ENCODE assay signal across 8 mouse cellular contexts in genomic region chr2:30205255-30205628, GRCm38 (mm10). TPM values are rescaled to one million over a fixed set of nuclear protein-coding genes. Genes with fewer than 3 reads are reported as not detected.
DNase-seq lines count a peak whose midpoint lies in the region; ATAC-seq and TF ChIP-seq lines count a peak whose summit lies in the region.

No protein-coding gene starts in this region.

- intact Hi-C loops in gastrocnemius, postnatal 14 days (cut with DNase I; ENCODE audit: low total_unique reads): no loop called here

- DNase-seq in cerebellum, adult 2 months: no peak
- no peak for DNase-seq in cerebellum, adult 9-10 months
- DNase-seq in testis, postnatal 10 days (ENCODE audit: low spot score): no peak
- no peak for DNase-seq in hindbrain, postnatal 0 days (ENCODE audit: low spot score)
- no peak for DNase-seq in gastrocnemius, postnatal 14 days

- H3K4me2 ChIP-seq in hindbrain, postnatal 0 days (ENCODE audit: low read depth, low read length): peak overlapping the region; percentile 66
- H3K4me2 ChIP-seq in lung, embryonic 15.5 days: peak overlapping the region; percentile 85

- H3K4me3 ChIP-seq in cerebellum, adult 2 months (replicated peaks; ENCODE audit: insufficient read depth, low read depth, low read length): peak overlapping the region; percentile 77
- peak overlapping the region; percentile 97 for H3K4me3 ChIP-seq in testis, adult 2 months (ENCODE audit: control insufficient read depth, low read depth, low read length)
- peak overlapping the region; percentile 65 for H3K4me3 ChIP-seq in hindbrain, postnatal 0 days (ENCODE audit: low read length)
- peak overlapping the region; percentile 64 for H3K4me3 ChIP-seq in lung, embryonic 15.5 days
- H3K4me3 ChIP-seq in small intestine, adult 2 months (ENCODE audit: low read depth, low read length): peak overlapping the region; percentile 84

- peak overlapping the region; percentile 18; the same call in 1 of the 2 replicates for H3K27ac ChIP-seq in cerebellum, adult 2 months (ENCODE audit: insufficient read depth, low read length)
- peak overlapping the region; percentile 27; the same call in 1 of the 2 replicates for H3K27ac ChIP-seq in testis, adult 2 months (ENCODE audit: control insufficient read depth, insufficient read depth, low read depth, low read length)
- H3K27ac ChIP-seq in hindbrain, postnatal 0 days: peak overlapping the region; percentile 77
- peak overlapping the region; percentile 81 for H3K27ac ChIP-seq in lung, embryonic 15.5 days
- peak overlapping the region; percentile 74 for H3K27ac ChIP-seq in small intestine, adult 2 months (ENCODE audit: insufficient read depth, low read depth, low read length)

- peaks cover 11% of the 10 kb centered on the region for H3K4me1 ChIP-seq in cerebellum, adult 2 months (ENCODE audit: control insufficient read depth, insufficient read depth, low read length)
- H3K4me1 ChIP-seq in testis, adult 2 months (ENCODE audit: control insufficient read depth, insufficient read depth, low read length): peaks cover 13% of the 10 kb centered on the region
- H3K4me1 ChIP-seq in hindbrain, postnatal 0 days (ENCODE audit: insufficient read depth, low read length): peaks cover 6% of the 10 kb centered on the region; the same call in 1 of the 2 replicates
- H3K4me1 ChIP-seq in lung, embryonic 15.5 days: peaks cover 22% of the 10 kb centered on the region
- peaks cover 17% of the 10 kb centered on the region; the same call in 1 of the 2 replicates for H3K4me1 ChIP-seq in small intestine, adult 2 months (ENCODE audit: control insufficient read depth, insufficient read depth, insufficient read length, low read length)

- H3K27me3 ChIP-seq in cerebellum, adult 2 months (ENCODE audit: control insufficient read depth, insufficient read depth, low read length): no peaks in the 10 kb centered on the region
- no peaks in the 10 kb centered on the region for H3K27me3 ChIP-seq in testis, adult 2 months (ENCODE audit: control insufficient read depth, insufficient read depth, low read length)
- no peaks in the 10 kb centered on the region for H3K27me3 ChIP-seq in hindbrain, postnatal 0 days (ENCODE audit: insufficient read depth, low read length)
- no peaks in the 10 kb centered on the region for H3K27me3 ChIP-seq in lung, embryonic 15.5 days
- H3K27me3 ChIP-seq in small intestine, adult 2 months (ENCODE audit: control insufficient read depth, insufficient read depth, low read length): no peaks in the 10 kb centered on the region

- H3K9ac ChIP-seq in hindbrain, postnatal 0 days (replicated peaks; ENCODE audit: low read length): peak overlapping the region; percentile 60
- H3K9ac ChIP-seq in lung, embryonic 15.5 days: peak overlapping the region; percentile 67

- TF ChIP-seq CTCF in cerebellum, adult 2 months (IDR thresholded peaks at IDR 0.05; ENCODE audit: borderline replicate concordance, insufficient read depth, low read depth, low read length): no peak
- no peak for TF ChIP-seq CTCF in testis, adult 2 months (IDR thresholded peaks at IDR 0.05; ENCODE audit: control insufficient read depth, insufficient read depth, insufficient replicate concordance, low read depth, low read length)
- TF ChIP-seq CTCF in hindbrain, postnatal 0 days (IDR thresholded peaks at IDR 0.05; ENCODE audit: low read depth): no peak
- no peak for TF ChIP-seq CTCF in small intestine, adult 2 months (IDR thresholded peaks at IDR 0.05; ENCODE audit: extremely low read depth, insufficient read length, insufficient replicate concordance, low read depth, low read length)

- H3K36me3 ChIP-seq in testis, adult 2 months (ENCODE audit: control insufficient read depth, insufficient read depth, low read length): no peaks in the 10 kb centered on the region
- H3K36me3 ChIP-seq in hindbrain, postnatal 0 days (ENCODE audit: insufficient read depth, low read length): no peaks in the 10 kb centered on the region
- no peaks in the 10 kb centered on the region for H3K36me3 ChIP-seq in lung, embryonic 15.5 days
- no peaks in the 10 kb centered on the region for H3K36me3 ChIP-seq in small intestine, adult 2 months (ENCODE audit: control insufficient read depth, insufficient read depth, low read length)

- no peaks in the 10 kb centered on the region for H3K9me3 ChIP-seq in hindbrain, postnatal 0 days (ENCODE audit: low read length)
- H3K9me3 ChIP-seq in lung, embryonic 15.5 days: no peaks in the 10 kb centered on the region

- no peak for TF ChIP-seq POLR2A in cerebellum, adult 2 months (IDR thresholded peaks at IDR 0.05; ENCODE audit: borderline replicate concordance, insufficient read depth, low read length)
- no peak for TF ChIP-seq POLR2A in testis, adult 2 months (IDR thresholded peaks at IDR 0.05; ENCODE audit: control insufficient read depth, low read depth, low read length)
- TF ChIP-seq POLR2A in small intestine, adult 2 months (IDR thresholded peaks at IDR 0.05; ENCODE audit: low read depth, low read length): no peak

- ATAC-seq in hindbrain, postnatal 0 days: peak; percentile 58
- peak; percentile 65 for ATAC-seq in lung, embryonic 15.5 days (ENCODE audit: borderline replicate concordance, extremely low read depth, low FRiP score, low TSS enrichment)

- WGBS in cerebellum, adult 2 months: under 1% methylated on average over 13 of the region's 13 CpGs
- WGBS in hindbrain, postnatal 0 days: under 1% methylated on average over 13 of the region's 13 CpGs
- under 1% methylated on average over 13 of the region's 13 CpGs for WGBS in lung, embryonic 15.5 days
- 1% methylated on average over 13 of the region's 13 CpGs for WGBS in small intestine, adult 2 months

RNA-seq across cellular contexts. Expression of gene Kyat1, which starts 0.4 kb away (rescaled TPM):
- 45.6 and 55.8 TPM in 2 replicates for polyA plus RNA-seq in cerebellum, adult 2 months (2012; rRNA removed)
- 16.0 and 16.4 TPM in 2 replicates for polyA plus RNA-seq in testis, adult 2 months (2012; rRNA removed)
- total RNA-seq in hindbrain, postnatal 0 days (2014; rRNA removed): 23.9 and 34.3 TPM in 2 replicates
- polyA plus RNA-seq in hindbrain, postnatal 0 days (2015; fragmentation: Nextera tagmentation; extraction: Ambion mirVana): 17.0 and 17.9 TPM in 2 replicates
- 10.6 and 11.3 TPM in 2 replicates for polyA plus RNA-seq in lung, embryonic 15.5 days (2015; fragmentation: Nextera tagmentation; extraction: Ambion mirVana)
- 14.9 and 77.0 TPM in 2 replicates for polyA plus RNA-seq in small intestine, adult 2 months (2012; rRNA removed)
- 10 to 100 TPM; 20.4 to 23.4 TPM for total RNA-seq in gastrocnemius, postnatal 14 days (2021)

RNA-seq across cellular contexts. Expression of gene Spout1, which starts 27.0 kb away (rescaled TPM):
- polyA plus RNA-seq in cerebellum, adult 2 months (2012; rRNA removed): 50.5 and 52.7 TPM in 2 replicates
- 149 and 160 TPM in 2 replicates for polyA plus RNA-seq in testis, adult 2 months (2012; rRNA removed)
- total RNA-seq in hindbrain, postnatal 0 days (2014; rRNA removed): 32.6 and 48.2 TPM in 2 replicates
- 52.6 and 56.1 TPM in 2 replicates for polyA plus RNA-seq in hindbrain, postnatal 0 days (2015; fragmentation: Nextera tagmentation; extraction: Ambion mirVana)
- 70.9 and 71.8 TPM in 2 replicates for polyA plus RNA-seq in lung, embryonic 15.5 days (2015; fragmentation: Nextera tagmentation; extraction: Ambion mirVana)
- 10.9 and 16.8 TPM in 2 replicates for polyA plus RNA-seq in small intestine, adult 2 months (2012; rRNA removed)
- total RNA-seq in gastrocnemius, postnatal 14 days (2021): 1 to 10 TPM; 5.9 to 6.1 TPM

RNA-seq across cellular contexts. Expression of gene Lrrc8a, which starts 32.3 kb away (rescaled TPM):
- polyA plus RNA-seq in cerebellum, adult 2 months (2012; rRNA removed): 54.8 and 58.0 TPM in 2 replicates
- 8.8 TPM in 2 replicates for polyA plus RNA-seq in testis, adult 2 months (2012; rRNA removed)
- 66.2 and 68.4 TPM in 2 replicates for total RNA-seq in hindbrain, postnatal 0 days (2014; rRNA removed)
- polyA plus RNA-seq in hindbrain, postnatal 0 days (2015; fragmentation: Nextera tagmentation; extraction: Ambion mirVana): 59.7 and 61.9 TPM in 2 replicates
- 39.1 and 40.9 TPM in 2 replicates for polyA plus RNA-seq in lung, embryonic 15.5 days (2015; fragmentation: Nextera tagmentation; extraction: Ambion mirVana)
- polyA plus RNA-seq in small intestine, adult 2 months (2012; rRNA removed): 17.9 and 27.4 TPM in 2 replicates
- 10 to 100 TPM; 19.3 to 30.1 TPM for total RNA-seq in gastrocnemius, postnatal 14 days (2021)

RNA-seq across cellular contexts. Expression of gene Endog, which starts 33.9 kb away (rescaled TPM):
- 52.9 and 54.1 TPM in 2 replicates for polyA plus RNA-seq in cerebellum, adult 2 months (2012; rRNA removed)
- polyA plus RNA-seq in testis, adult 2 months (2012; rRNA removed): 2.4 and 2.9 TPM in 2 replicates
- total RNA-seq in hindbrain, postnatal 0 days (2014; rRNA removed): 63.7 and 64.1 TPM in 2 replicates
- 42.2 and 42.7 TPM in 2 replicates for polyA plus RNA-seq in hindbrain, postnatal 0 days (2015; fragmentation: Nextera tagmentation; extraction: Ambion mirVana)
- 16.2 and 16.7 TPM in 2 replicates for polyA plus RNA-seq in lung, embryonic 15.5 days (2015; fragmentation: Nextera tagmentation; extraction: Ambion mirVana)
- polyA plus RNA-seq in small intestine, adult 2 months (2012; rRNA removed): 109 and 147 TPM in 2 replicates
- total RNA-seq in gastrocnemius, postnatal 14 days (2021): 10 to 100 TPM; 44.4 to 49.4 TPM

RNA-seq across cellular contexts. Expression of gene Gm28035, which starts 35.1 kb away (rescaled TPM):
- polyA plus RNA-seq in cerebellum, adult 2 months (2012; rRNA removed): 8.5 and 8.6 TPM in 2 replicates
- polyA plus RNA-seq in testis, adult 2 months (2012; rRNA removed): 0.76 and 0.98 TPM in 2 replicates
- total RNA-seq in hindbrain, postnatal 0 days (2014; rRNA removed): 6.8 and 15.1 TPM in 2 replicates
- polyA plus RNA-seq in hindbrain, postnatal 0 days (2015; fragmentation: Nextera tagmentation; extraction: Ambion mirVana): 0.25 and 0.31 TPM in 2 replicates
- polyA plus RNA-seq in lung, embryonic 15.5 days (2015; fragmentation: Nextera tagmentation; extraction: Ambion mirVana): 0.10 and 0.25 TPM in 2 replicates
- 3.1 and 6.1 TPM in 2 replicates for polyA plus RNA-seq in small intestine, adult 2 months (2012; rRNA removed)
- total RNA-seq in gastrocnemius, postnatal 14 days (2021): 1 to 10 TPM in 1 of 2 experiments, under 1 TPM in 1; 0.59 to 1.7 TPM

Comparison
In these comparisons a context has a peak if more than half of its experiments do, and no peak if none do; other contexts are left out.
1. H3K27ac ChIP-seq: peak in every context shown above with its lines; median percentile 81 in lung, embryonic 15.5 days; 77 in hindbrain, postnatal 0 days; 74 in small intestine, adult 2 months; 27 in testis, adult 2 months; 18 in cerebellum, adult 2 months.